Mouse (Mus musculus): ENCODE measurements at regions not wholly inside any gene's neighbourhood (a gene's known extent, or its start where the extent isn't known, plus 50 kb on each side); places are given as distances from the start of the nearest gene placed in this dataset.

- DNase-seq (ENCODE audit: low read depth in 2 of 2, low spot score in 2 of 2): no peak
Measured at GRCm38 (mm10) chrX:23556271-23556670, 136.6 kb upstream of the Wdr44 start.

DNA sequence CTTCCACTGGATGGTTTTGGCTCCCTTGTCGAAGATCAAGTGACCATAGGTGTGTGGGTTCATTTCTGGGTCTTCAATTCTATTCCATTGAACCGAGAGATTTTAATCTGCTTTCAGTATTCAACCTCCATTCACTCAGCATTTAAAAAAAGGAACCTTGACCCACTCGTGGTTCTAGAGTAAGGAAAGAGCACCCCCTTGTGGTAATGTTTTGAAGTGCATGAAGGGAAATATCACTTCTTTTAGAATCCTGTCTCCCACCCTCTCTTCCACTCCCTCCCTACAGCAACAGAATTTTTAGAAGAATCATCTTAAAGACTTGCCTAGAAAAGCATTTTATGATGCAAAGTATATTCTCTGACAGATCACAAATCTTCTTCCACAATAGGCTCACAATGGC lies 127.3 kb upstream of the Wdr44 start:
- peak in 1 of 2 experiments; percentile 12 for DNase-seq (ENCODE audit: low read depth in 2 of 2, low spot score in 2 of 2)
